Mouse (Mus musculus): ENCODE data around the gene Galnt16. TPM values are rescaled to one million over a fixed set of nuclear protein-coding genes. Genes with fewer than 3 reads are reported as not detected.

The Galnt16 gene
- total RNA-seq (2014; rRNA removed; ENCODE audit: low replicate concordance) (4.1 and 12.1 TPM in 2 replicates), polyA plus RNA-seq (2015; fragmentation: Nextera tagmentation; extraction: Ambion mirVana) (3.5 and 3.9 TPM in 2 replicates)

- 10% methylated on average over 14 of the region's 14 CpGs for WGBS
- no peak for ATAC-seq (ENCODE audit: insufficient read depth, low read depth)
- H3K36me3 ChIP-seq (replicated peaks; ENCODE audit: control insufficient read depth, insufficient read depth, low read length) = no peaks in the 10 kb centered on the region
Observed at GRCm38 (mm10) chr12:80517977-80518376, at the start of gene Galnt16. TSS of gene Galnt16 (plus strand) at chr12:80518277.

GRCm38 (mm10) chr12:80470206-80470605 lies 47.9 kb upstream of the Galnt16 start:
- Histone ChIP-seq H3K4me1 (ENCODE audit: control insufficient read depth, insufficient read depth) (no peaks in the 10 kb centered on the region; the same call in 1 of the 2 replicates), H3K4me2 (ENCODE audit: low read depth, low read length) (no peak overlapping the region), H3K9me3 (replicated peaks; ENCODE audit: control insufficient read depth, low read length) (no peaks in the 10 kb centered on the region), H3K36me3 (replicated peaks; ENCODE audit: control insufficient read depth, insufficient read depth, low read length) (no peaks in the 10 kb centered on the region), H3K9ac (replicated peaks; ENCODE audit: low read depth, low read length) (no peak overlapping the region), H3K27me3 (ENCODE audit: control insufficient read depth, insufficient read depth, low read length) (no peaks in the 10 kb centered on the region), H3K4me3 (ENCODE audit: low read depth, low read length) (no peak overlapping the region), H3K27ac (ENCODE audit: low read depth) (no peak overlapping the region)
- WGBS = 19% methylated on average over 2 of the region's 2 CpGs
- ATAC-seq (ENCODE audit: insufficient read depth, low read depth) = no peak
- no peak for TF ChIP-seq EP300 (IDR thresholded peaks at IDR 0.05; ENCODE audit: low read depth)
- no peak for TF ChIP-seq CTCF (IDR thresholded peaks at IDR 0.05; ENCODE audit: low read depth)
- DNase-seq (ENCODE audit: low spot score) = no peak

More at GRCm38 (mm10) chr12:80517977-80518376, at the start of gene Galnt16:
- Histone ChIP-seq H3K27me3 (ENCODE audit: control insufficient read depth, insufficient read depth, low read length) (peaks cover 67% of the 10 kb centered on the region), H3K4me2 (ENCODE audit: low read depth, low read length) (peak within 1 kb of the TSS; percentile 76), H3K4me1 (ENCODE audit: control insufficient read depth, insufficient read depth) (no peaks in the 10 kb centered on the region), H3K9me3 (replicated peaks; ENCODE audit: control insufficient read depth, low read length) (no peaks in the 10 kb centered on the region), H3K9ac (replicated peaks; ENCODE audit: low read depth, low read length) (peak within 1 kb of the TSS; percentile 27; the same call in 1 of the 2 replicates), H3K27ac (ENCODE audit: low read depth) (no peak within 1 kb of the TSS), H3K4me3 (ENCODE audit: low read depth, low read length) (peak within 1 kb of the TSS; percentile 51)
- no peak for DNase-seq (ENCODE audit: low spot score)
- TF ChIP-seq EP300 (IDR thresholded peaks at IDR 0.05; ENCODE audit: low read depth) = no peak
- TF ChIP-seq CTCF (IDR thresholded peaks at IDR 0.05; ENCODE audit: low read depth) = no peak

- Histone ChIP-seq H3K4me2 (ENCODE audit: low read depth, low read length) (no peak overlapping the region), H3K36me3 (replicated peaks; ENCODE audit: control insufficient read depth, insufficient read depth, low read length) (no peaks in the 10 kb centered on the region; the same call in 1 of the 2 replicates), H3K4me3 (ENCODE audit: low read depth, low read length) (no peak overlapping the region), H3K9me3 (replicated peaks; ENCODE audit: control insufficient read depth, low read length) (no peaks in the 10 kb centered on the region), H3K4me1 (ENCODE audit: control insufficient read depth, insufficient read depth) (no peaks in the 10 kb centered on the region; the same call in 1 of the 2 replicates), H3K27me3 (ENCODE audit: control insufficient read depth, insufficient read depth, low read length) (no peaks in the 10 kb centered on the region), H3K9ac (replicated peaks; ENCODE audit: low read depth, low read length) (no peak overlapping the region), H3K27ac (ENCODE audit: low read depth) (no peak overlapping the region)
- WGBS = 32% methylated on average over 4 of the region's 4 CpGs
- TF ChIP-seq CTCF (IDR thresholded peaks at IDR 0.05; ENCODE audit: low read depth) = no peak
- no peak for TF ChIP-seq EP300 (IDR thresholded peaks at IDR 0.05; ENCODE audit: low read depth)
- ATAC-seq (ENCODE audit: insufficient read depth, low read depth) = no peak
- DNase-seq (ENCODE audit: low spot score) = peak; percentile 44
Observed at GRCm38 (mm10) chr12:80471926-80472325, 46.2 kb upstream of the Galnt16 start.

- no peak for ATAC-seq (ENCODE audit: insufficient read depth, low read depth)
- TF ChIP-seq CTCF (IDR thresholded peaks at IDR 0.05; ENCODE audit: low read depth) (no peak), EP300 (IDR thresholded peaks at IDR 0.05; ENCODE audit: low read depth) (no peak)
Observed at GRCm38 (mm10) chr12:80473731-80474130, 44.3 kb upstream of the Galnt16 start.

GRCm38 (mm10) chr12:80479986-80480385 lies 38.1 kb upstream of the Galnt16 start:
- DNase-seq (ENCODE audit: low spot score) = no peak
- no peaks in the 10 kb centered on the region for H3K27me3 ChIP-seq (ENCODE audit: control insufficient read depth, insufficient read depth, low read length)
- H3K9ac ChIP-seq (replicated peaks; ENCODE audit: low read depth, low read length) = no peak overlapping the region
- H3K4me3 ChIP-seq (ENCODE audit: low read depth, low read length) = no peak overlapping the region
- no peak overlapping the region for H3K4me2 ChIP-seq (ENCODE audit: low read depth, low read length)
- no peak for ATAC-seq (ENCODE audit: insufficient read depth, low read depth)
- TF ChIP-seq EP300 (IDR thresholded peaks at IDR 0.05; ENCODE audit: low read depth) (no peak), CTCF (IDR thresholded peaks at IDR 0.05; ENCODE audit: low read depth) (no peak)
- H3K36me3 ChIP-seq (replicated peaks; ENCODE audit: control insufficient read depth, insufficient read depth, low read length) = peaks cover 24% of the 10 kb centered on the region
- WGBS = 35% methylated on average over 3 of the region's 3 CpGs
- H3K4me1 ChIP-seq (ENCODE audit: control insufficient read depth, insufficient read depth) = peaks cover 6% of the 10 kb centered on the region; the same call in 1 of the 2 replicates
- H3K9me3 ChIP-seq (replicated peaks; ENCODE audit: control insufficient read depth, low read length) = no peaks in the 10 kb centered on the region
- H3K27ac ChIP-seq (ENCODE audit: low read depth) = no peak overlapping the region

More at GRCm38 (mm10) chr12:80473731-80474130, 44.3 kb upstream of the Galnt16 start:
- Histone ChIP-seq H3K36me3 (replicated peaks; ENCODE audit: control insufficient read depth, insufficient read depth, low read length) (peaks cover 5% of the 10 kb centered on the region), H3K9ac (replicated peaks; ENCODE audit: low read depth, low read length) (no peak overlapping the region), H3K27ac (ENCODE audit: low read depth) (no peak overlapping the region), H3K27me3 (ENCODE audit: control insufficient read depth, insufficient read depth, low read length) (no peaks in the 10 kb centered on the region), H3K4me2 (ENCODE audit: low read depth, low read length) (no peak overlapping the region), H3K9me3 (replicated peaks; ENCODE audit: control insufficient read depth, low read length) (no peaks in the 10 kb centered on the region), H3K4me1 (ENCODE audit: control insufficient read depth, insufficient read depth) (no peaks in the 10 kb centered on the region; the same call in 1 of the 2 replicates), H3K4me3 (ENCODE audit: low read depth, low read length) (no peak overlapping the region)
- no peak for DNase-seq (ENCODE audit: low spot score)
- 65% methylated on average over 3 of the region's 3 CpGs for WGBS

- no peak for TF ChIP-seq CTCF (IDR thresholded peaks at IDR 0.05; ENCODE audit: low read depth)
- no peak for TF ChIP-seq EP300 (IDR thresholded peaks at IDR 0.05; ENCODE audit: low read depth)
- ATAC-seq (ENCODE audit: insufficient read depth, low read depth) (no peak), DNase-seq (ENCODE audit: low spot score) (no peak)
- H3K4me1 ChIP-seq (ENCODE audit: control insufficient read depth, insufficient read depth) = peaks cover 6% of the 10 kb centered on the region; the same call in 1 of the 2 replicates
- H3K27me3 ChIP-seq (ENCODE audit: control insufficient read depth, insufficient read depth, low read length) = no peaks in the 10 kb centered on the region
- no peak overlapping the region for H3K27ac ChIP-seq (ENCODE audit: low read depth)
- H3K4me2 ChIP-seq (ENCODE audit: low read depth, low read length) = no peak overlapping the region
- H3K4me3 ChIP-seq (ENCODE audit: low read depth, low read length) = no peak overlapping the region
- H3K9ac ChIP-seq (replicated peaks; ENCODE audit: low read depth, low read length) = no peak overlapping the region
- H3K9me3 ChIP-seq (replicated peaks; ENCODE audit: control insufficient read depth, low read length) = no peaks in the 10 kb centered on the region
- WGBS = 81% methylated on average over 3 of the region's 3 CpGs
- H3K36me3 ChIP-seq (replicated peaks; ENCODE audit: control insufficient read depth, insufficient read depth, low read length) = peaks cover 24% of the 10 kb centered on the region
Observed at GRCm38 (mm10) chr12:80483397-80483796, 34.7 kb upstream of the Galnt16 start.

All from heart, postnatal 0 days (tissue).